Mouse (Mus musculus): ENCODE measurements around the gene Rpusd4.
A peak's percentile ranks its signal among the peaks of the same experiment; 100 is the strongest.

Rpusd4 gene

DNA sequence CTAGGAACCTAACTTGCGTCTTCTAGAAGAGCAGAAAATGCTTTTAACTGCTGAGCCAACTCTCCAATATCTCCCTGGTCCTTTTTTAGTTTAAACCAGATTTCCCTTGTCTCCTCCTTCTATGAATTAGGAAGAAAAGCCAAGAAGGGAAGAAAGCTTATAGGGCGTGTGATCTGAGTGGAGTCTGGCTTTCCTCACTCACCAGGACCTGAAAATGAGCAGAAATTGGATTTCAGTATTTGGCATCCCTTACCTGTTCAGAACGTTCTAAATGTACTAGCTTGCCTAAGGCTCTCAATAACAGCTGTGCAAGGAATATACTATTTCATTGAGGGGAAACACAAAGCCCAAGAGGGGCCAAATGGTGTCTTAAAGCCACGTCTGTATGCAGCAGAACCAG lies 16.7 kb downstream of the Rpusd4 start:
- no peak for DNase-seq (ENCODE audit: extremely low read depth, insufficient read length, low spot score)

DNA sequence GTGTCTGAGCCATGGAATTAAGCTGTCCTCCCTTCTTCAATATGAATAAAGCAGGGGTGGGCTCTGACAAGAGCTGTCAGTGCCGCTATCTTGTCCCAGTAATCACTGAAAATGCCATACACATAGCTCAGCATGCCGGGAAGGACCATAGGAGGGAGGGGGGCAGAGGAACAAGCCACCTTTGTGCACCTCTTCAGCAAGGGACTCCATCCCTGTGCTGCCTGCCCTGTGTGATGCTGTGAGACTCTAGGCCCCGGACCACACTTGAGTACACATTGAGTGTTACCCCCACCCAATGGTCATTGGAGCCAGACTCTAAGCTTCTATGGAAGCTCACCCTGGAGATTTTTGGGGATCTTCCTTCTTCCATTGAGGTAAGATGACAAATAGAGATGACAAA lies 18.7 kb downstream of the Rpusd4 start:
- no peak for DNase-seq (ENCODE audit: extremely low read depth, insufficient read length, low spot score)

DNA sequence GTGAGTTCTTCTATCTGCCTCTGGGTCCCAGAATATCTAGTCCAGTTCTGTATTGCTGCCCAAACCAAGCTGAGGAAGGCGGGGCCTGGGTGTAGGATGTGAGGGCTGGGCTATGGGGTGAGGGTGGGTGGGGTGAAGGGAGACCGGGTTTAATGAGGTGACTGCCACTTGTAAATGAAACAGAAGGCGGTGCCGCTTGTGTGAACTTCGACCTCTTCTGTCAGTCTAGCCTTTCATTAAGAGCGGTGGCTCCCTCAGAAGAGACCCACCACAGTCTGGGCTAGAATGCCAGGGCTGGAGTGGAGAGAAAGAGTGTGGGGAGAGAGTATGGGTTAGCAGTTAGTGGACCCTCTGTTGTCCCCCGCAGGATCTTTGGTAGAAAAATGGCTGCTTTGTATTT lies 22.3 kb downstream of the Rpusd4 start:
- DNase-seq (ENCODE audit: extremely low read depth, insufficient read length, low spot score), result no peak

DNA sequence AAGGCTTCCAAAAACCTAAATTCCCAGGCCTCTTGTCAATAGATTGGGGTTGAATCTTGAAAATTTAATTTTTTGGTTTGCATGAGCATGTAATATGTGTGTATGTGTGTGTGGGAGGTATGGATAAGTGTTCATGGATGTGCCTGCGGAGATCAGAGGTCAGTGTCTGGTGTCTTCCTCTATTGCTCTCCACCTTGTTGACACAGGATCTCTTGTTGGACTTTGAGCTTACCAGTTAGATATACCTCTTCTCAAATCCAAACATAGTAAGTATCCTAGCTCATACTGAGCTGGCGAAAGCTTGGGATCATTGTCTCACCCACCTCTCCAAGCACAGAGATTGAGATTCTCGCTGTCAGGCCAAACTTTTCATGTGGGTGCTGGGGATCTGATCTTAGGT lies 22.8 kb downstream of the Rpusd4 start:
- DNase-seq (ENCODE audit: extremely low read depth, insufficient read length, low spot score), result no peak

DNA sequence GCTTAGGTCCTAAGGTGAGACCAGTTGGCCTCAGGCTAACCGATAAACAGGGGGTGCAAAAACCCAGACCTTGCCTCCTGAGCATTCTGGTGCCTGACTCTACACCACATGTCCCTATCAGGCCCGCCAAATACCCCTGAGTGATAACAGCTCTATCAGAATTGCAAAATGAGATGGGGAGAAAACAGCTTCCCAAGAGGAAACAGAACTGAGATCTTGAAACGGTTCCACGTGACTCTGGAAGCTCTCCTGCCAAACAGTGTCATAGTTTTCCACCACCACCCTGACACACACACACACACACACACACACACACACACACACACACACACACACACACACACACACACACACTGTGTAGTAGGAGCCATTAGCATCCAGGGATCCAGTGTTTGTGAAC lies 23.3 kb downstream of the Rpusd4 start:
- no peak for DNase-seq (ENCODE audit: extremely low read depth, insufficient read length, low spot score)

DNA sequence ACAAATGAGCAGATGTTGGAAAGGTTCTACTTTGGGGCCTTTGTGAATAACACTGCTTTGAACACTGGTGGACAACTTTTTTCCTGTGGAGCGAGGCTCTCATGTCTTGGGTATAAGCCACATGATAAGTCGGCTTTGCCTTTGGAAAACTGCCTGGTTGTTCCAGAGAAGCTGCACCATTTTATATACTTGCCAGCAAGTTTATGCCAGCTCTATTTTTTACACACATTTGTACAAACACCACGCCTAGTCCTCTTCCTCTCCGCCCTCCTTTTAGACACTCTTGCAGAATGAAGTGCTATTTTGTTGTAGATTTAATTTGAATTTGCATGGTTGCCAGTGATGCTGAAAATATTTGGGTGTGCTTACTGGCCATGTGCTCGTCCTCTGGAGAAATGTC lies 25.8 kb downstream of the Rpusd4 start:
- DNase-seq (ENCODE audit: extremely low read depth, insufficient read length, low spot score), result no peak

DNA sequence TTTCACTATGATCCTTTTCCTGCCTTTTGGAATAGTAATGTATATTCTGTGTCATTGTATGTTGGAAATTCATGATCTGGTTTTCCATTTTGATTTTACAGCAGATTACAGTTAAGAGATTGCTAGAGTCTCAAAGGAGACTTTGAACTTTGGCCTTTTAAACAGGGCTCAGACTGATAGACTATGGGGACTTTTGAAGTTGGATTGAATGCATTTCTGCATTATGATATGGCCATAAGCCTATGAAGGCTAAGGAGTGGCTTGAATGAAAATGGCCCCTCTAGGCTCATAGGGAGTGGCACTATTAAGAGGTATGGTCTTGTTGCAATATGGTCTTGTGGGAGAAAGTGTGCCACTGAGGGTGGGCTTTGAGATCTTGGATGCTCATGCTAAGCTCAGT lies 30.1 kb downstream of the Rpusd4 start:
- no peak for DNase-seq (ENCODE audit: extremely low read depth, insufficient read length, low spot score)

DNA sequence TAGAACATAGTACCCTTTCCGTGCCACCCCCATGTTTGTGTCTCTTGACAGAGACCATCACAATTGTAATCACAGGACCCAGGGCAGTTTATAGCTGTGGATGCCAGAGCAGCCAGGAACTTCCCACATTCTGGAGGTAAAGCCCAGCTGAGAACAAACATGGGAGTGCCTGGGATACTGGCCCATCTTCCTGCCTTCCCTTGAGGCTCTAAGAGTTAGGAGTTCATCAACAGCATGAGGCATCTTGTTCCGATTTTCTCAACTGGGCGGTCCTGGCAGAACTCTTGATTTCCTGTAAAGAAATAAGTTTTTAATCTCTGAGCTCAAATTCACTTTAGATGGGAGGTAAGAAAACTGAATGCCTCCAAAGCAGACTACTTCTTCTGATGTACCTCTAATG lies 34.5 kb downstream of the Rpusd4 start:
- no peak for DNase-seq (ENCODE audit: extremely low read depth, insufficient read length, low spot score)

DNA sequence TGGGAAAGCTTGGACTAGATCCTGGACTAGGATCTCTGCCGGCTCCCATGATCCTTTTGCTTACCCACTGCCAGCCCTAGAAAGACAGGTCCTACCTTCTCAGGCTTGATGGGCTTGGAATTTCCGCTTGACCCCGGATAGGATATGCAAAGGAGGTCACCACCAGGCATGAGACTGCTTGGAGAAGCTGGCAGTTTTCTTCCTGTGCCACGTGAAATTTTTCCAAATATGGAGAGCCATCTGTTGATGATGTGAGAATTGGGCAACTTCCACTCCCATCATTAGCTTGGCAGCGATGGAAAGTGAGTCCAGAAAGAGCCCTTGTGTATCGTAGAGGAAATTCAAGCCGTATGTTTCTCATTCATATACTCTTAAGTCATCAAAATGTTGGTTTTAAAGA lies 39.8 kb downstream of the Rpusd4 start:
- DNase-seq (ENCODE audit: extremely low read depth, insufficient read length, low spot score), result no peak

DNA sequence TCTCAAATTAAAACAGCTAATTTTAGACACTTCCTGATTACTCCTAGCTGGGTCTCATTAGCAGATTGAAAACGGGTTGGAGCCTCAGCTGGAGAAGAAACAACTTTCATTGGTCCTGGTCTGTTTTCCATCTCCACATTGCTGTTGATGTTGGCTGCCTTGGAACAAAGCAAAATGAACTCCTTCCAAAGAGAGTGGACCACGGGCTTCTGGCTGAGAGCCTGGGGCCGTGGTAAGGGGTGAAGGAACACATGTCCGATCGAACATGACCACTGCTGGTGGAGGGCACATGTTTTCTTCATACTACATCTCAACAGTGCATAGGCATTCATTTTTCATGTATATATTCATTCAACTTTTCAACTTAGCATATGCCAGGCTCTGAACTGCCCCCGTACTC lies 42.7 kb downstream of the Rpusd4 start:
- no peak for DNase-seq (ENCODE audit: extremely low read depth, insufficient read length, low spot score)

DNA sequence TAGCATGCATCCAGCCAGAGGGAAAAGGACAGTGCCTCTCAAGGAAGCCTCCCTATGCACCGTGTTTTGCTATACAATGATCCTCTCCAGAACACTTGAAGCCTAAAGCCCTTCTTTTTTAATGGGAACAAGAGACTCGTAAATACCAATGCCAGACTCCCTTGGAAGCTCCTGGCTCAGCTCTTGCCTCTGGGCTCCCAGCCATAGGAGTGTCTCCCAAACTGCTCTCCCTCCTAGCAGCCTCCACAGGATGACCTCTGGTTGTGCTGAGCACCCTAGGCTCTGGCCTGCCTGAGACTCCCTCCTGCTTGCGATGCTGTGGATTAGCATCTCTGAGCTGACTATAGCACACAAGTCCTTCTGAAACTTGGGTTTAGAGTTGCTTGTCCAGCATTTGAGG lies 44.9 kb downstream of the Rpusd4 start:
- DNase-seq (ENCODE audit: extremely low read depth, insufficient read length, low spot score), result no peak

DNA sequence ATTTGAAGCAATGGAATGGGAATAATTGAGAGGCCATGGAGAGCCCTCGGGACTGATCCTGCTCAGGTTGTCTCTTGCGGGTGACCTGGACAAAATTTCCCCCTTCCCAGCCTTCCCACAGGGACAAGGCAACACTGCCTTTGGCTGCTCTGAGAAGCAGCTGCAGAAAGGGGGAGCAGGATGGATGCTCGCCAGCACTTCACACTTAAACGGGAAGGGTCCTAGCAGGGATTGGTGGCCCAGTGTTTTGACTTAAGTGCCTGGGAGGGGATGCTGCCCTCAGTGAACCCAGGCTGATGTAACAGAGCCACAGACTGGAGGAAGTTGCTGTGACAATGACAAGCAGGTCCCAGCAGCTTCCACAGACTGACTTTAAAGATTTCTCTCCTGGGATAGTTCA lies 45.9 kb downstream of the Rpusd4 start:
- DNase-seq (ENCODE audit: extremely low read depth, insufficient read length, low spot score), result no peak

DNA sequence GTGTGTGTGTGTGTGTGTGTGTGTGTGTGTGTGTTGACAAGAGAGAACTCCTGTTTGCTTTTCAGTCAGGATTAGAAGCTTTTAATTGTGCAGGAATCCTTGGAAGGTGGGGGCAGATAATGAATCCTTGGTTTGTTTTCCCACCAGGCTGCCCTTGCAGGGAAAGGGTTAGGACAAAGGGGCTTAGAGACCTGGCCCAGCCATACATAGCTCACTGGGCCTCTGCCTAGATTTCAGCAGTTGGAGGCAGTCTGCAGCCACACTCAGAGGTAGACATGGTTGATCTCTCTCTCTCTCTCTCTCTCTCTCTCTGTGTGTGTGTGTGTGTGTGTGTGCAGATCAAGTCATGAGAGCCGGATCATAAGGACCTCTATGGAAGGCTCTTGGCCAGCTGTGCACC lies 46.6 kb downstream of the Rpusd4 start:
- no peak for DNase-seq (ENCODE audit: extremely low read depth, insufficient read length, low spot score)

DNA sequence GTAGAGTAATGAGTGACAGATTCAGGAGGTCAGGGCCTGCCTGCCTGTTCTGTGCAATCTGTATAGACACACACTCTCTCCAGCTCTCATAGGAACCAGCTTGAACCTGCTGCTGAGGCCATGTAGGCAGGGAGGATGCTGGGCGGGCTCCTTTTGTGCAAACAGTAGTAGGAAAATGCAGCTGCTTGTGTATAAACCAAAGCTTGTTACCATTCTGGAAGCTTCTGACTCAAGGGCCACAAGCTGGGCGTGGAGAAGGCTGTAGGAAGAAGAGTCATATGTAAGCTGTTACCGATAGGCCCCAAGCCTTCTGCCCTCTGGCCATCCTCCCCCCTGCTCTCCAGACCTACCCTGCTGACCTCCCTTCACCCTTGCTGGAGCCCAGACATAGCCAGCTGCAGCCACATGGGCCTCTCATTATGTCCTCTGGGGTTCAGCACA lies 49.1 kb downstream of the Rpusd4 start:
- no peak for DNase-seq (ENCODE audit: extremely low read depth, insufficient read length, low spot score)

DNA sequence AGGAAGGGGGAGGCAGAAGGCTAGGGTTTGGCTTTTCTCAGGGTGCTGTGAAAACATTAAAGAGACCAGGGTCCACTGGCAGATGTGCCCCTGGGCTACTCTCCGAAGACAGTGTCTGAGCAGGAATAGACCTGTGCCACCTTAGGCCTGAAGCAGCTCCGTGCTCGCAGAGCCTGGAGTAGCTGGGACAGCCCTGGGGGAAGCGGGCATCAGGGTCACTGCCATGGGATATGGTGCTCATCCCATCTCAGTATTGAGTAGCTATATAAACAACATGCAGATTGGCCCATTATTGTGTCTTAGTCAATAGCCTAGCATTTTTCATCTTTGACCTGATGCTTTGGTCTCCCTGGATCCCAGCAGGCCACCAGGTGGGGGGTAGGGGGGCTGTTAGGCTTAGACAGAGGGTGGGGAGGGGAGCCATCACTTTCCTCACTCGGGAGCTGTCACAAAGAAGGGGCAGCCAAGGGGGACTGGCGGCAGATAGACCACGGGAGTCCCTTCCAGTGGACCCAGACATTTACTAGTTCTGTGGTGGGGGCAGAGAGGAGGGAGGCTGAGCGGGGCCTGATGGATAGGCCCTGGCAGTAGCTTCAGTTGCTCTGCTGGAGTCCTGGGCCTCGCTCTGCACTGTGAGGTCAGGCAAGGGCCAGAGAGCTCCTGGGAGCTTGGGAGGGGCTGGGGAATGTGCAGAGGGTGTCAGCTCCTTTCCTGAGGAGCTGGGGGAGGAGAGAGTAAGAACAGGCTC lies 49.7 kb downstream of the Rpusd4 start:
- DNase-seq (ENCODE audit: extremely low read depth, insufficient read length, low spot score), result no peak

DNA sequence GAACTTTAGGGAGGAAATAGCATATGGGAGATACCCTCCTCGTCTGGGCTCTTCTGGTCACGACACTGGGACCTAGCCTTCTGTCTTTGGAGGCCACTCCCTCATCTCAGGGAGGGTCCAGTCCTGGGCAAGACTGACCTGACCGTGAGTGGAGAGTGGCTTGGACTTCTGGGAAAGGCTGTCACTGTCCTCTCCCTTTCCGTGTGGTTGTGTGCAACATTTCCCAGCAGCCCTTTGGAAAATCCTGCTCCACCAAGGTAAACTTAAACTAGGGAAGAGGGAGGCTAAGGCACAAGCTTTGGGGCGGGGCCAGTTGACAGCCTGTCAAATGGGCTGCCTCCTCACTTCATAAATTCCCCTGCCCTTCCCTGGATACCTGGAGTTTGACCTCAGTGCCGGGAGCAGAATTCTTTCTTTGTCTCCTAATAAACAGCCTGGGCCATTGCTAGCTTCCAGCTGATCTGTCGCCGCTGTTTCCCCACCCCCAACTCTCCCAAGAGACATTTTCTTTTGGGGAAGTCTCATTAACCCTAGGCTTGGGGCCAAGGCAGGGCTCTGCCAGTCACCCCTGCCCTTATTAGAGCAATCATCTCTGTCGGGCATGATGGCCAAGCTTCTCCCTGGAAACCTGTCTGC lies 51.0 kb downstream of the Rpusd4 start:
- DNase-seq (ENCODE audit: extremely low read depth, insufficient read length, low spot score), result no peak

DNA sequence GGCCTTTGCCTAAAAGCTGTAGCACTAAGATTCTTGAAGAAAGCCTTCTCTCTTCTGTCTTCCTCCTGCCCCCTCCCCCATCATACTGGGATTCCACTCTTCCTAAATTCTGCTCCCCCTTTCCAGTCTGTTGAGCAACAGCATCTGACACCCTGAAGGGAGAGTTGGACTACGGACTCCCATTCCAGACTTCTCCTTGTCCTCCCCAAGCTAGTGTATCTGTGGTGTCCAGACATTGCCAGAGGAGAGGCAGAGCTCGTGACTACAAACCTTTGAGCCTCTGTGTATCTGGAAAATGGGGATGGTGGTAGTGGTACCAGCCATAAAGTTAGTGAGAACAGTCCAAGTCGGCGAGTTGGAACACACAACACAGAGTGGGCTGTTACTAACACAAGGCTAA lies 52.6 kb downstream of the Rpusd4 start:
- no peak for DNase-seq (ENCODE audit: extremely low read depth, insufficient read length, low spot score)

DNA sequence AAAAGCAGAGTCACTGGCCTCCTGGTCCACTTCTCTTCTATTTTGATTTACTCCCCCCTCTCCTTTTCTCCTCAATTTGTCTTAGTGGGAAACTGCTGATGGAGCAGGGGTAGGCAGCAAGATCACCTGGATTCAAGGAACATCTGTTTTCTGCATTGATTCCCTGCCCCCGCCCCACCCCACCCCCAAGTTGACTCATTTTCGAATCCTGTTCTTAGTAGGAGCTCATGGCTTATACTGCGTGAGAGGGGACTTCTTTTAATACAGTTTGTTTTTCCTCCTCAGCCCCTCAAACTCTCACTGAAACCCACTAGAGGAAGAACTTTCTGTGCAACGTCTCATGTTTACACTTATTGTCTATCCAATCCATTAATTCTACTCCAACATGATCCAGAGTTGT lies 56.3 kb downstream of the Rpusd4 start:
- DNase-seq (ENCODE audit: extremely low read depth, insufficient read length, low spot score), result no peak

DNA sequence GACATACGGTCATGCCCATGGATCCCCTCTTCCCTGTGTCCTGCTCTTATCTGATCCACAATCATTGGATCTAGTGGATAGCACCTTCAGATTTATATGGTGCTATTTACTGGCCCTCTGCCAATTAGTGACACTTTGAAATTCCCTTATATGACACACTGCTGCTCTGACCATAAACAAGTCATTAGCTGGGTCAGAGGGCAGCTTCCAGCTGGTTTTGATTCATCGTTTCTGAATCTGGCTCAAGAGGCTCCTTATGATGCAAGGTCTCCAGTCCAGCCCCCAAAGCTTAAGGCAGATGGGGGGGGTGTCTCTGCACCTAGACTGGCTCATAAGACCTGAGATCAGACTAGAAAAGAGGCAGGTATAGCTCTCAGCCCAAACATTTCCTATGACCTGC lies 56.9 kb downstream of the Rpusd4 start:
- DNase-seq (ENCODE audit: extremely low read depth, insufficient read length, low spot score), result peak; percentile 50

DNA sequence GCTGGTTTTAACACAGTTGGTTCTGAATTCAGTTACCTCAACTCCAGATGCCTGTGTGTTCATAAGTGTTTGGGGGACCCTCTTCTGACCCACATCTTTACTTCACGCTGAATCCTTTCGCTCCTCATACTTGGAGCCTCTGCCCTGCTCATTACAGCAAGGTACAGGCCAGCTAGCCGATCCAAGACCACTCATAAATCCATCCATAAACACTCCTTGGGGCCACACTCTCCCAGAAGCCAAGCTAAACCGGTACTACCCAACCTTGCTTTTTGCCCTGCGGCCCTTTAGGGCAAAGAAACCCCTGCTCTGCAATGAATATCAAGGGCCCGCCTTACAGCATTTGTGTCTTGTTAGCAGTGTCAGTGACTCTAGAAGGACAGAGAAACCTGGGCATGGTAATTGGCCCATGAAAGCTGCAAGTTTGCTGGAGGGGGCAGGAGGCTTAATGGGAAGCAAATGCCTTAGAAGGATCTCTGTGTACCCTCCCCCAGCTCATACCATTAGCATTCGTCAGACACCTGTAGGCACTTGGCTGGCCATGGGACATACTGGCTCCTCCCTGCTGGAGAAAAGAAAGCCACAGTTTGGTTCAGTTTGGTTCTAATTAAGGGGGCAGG lies 59.1 kb downstream of the Rpusd4 start:
- no peak for DNase-seq (ENCODE audit: extremely low read depth, insufficient read length, low spot score)

Data from 3134 (cell line).